Mouse (Mus musculus): ENCODE measurements around the gene Angel2.

DNA sequence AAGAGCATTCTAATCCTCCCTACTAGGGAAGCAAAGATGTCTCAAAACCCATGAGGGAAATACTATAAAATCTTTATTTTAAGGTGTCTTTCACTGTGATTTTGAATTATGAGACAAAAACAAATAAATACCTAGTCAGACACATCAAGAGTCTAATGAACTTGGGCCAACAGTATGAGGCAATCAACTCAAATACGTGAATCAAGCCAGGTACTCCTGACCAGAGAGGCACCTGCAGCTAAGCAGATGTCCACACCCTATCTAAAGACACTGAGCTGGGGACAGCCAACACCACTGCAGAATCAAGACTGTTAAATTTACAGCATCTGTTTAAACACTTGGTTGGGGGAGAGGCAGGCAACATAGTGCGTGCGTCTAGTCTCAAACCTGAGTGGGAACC lies 20.8 kb upstream of the Angel2 start:
- TF ChIP-seq CTCF (IDR thresholded peaks at IDR 0.05; ENCODE audit: low read depth) (no peak), EP300 (IDR thresholded peaks at IDR 0.05; ENCODE audit: low read depth) (no peak)
